Mouse (Mus musculus) CH12.LX (cell line): ENCODE results near the gene Sparc. TPM values are rescaled to one million over a fixed set of nuclear protein-coding genes. Genes with fewer than 3 reads are reported as not detected.

Source experiments
- DNase-seq: peaks from one replicate; pipeline ENCODE4 v3.0.0-alpha.2; 2013; ENCODE audit errors: extremely low read depth
- H3K27ac ChIP-seq: 2 replicates; pipeline ENCODE4 v1.5.1; 2012; ENCODE audit warnings: low read depth, mild to moderate bottlenecking, control low read depth, moderate library complexity; ENCODE audit not compliant: insufficient read depth
- H3K27me3 ChIP-seq: replicated peaks from 2 replicates; pipeline ENCODE3; 2012; ENCODE audit warnings: inconsistent platforms
- H3K36me3 ChIP-seq, 2 experiments: replicated peaks in 1 of 2; 2 replicates each; pipeline versions ENCODE3 to v1.6.1; 2012; ENCODE audit warnings: inconsistent platforms in 1 of 2, low read length in 1 of 2, mild to moderate bottlenecking in 1 of 2, mixed read lengths in 1 of 2, moderate library complexity in 1 of 2; ENCODE audit not compliant: control insufficient read depth in 1 of 2, insufficient read depth in 1 of 2
- H3K4me1 ChIP-seq, 2 experiments: 2 replicates each; pipeline ENCODE4 v1.6.1; 2012; ENCODE audit warnings: inconsistent platforms in 1 of 2, moderate library complexity in 1 of 2; ENCODE audit not compliant: insufficient read depth in 2 of 2, control insufficient read depth in 1 of 2
- H3K4me2 ChIP-seq: 2 replicates; pipeline ENCODE4 v1.6.1; 2012; ENCODE audit warnings: low read depth, mild to moderate bottlenecking, control low read depth; ENCODE audit not compliant: poor library complexity, insufficient read depth, severe bottlenecking
- H3K4me3 ChIP-seq, 3 experiments: fragments of 150-350 bp in 1 of 3; sonication (generic) in 1 of 3; replicated peaks in 1 of 3; 2 replicates each; pipeline versions ENCODE3 to v1.5.1; 2011 to 2012; ENCODE audit warnings: low read depth in 2 of 3, low read length in 2 of 3, mild to moderate bottlenecking in 2 of 3, moderate library complexity in 2 of 3, control low read depth in 1 of 3, improper control_type of control experiment in 1 of 3, inconsistent platforms in 1 of 3, mixed read lengths in 1 of 3; ENCODE audit not compliant: poor library complexity in 1 of 3
- H3K79me2 ChIP-seq: replicated peaks from 2 replicates; pipeline ENCODE4 v1.6.1; 2012; ENCODE audit warnings: mild to moderate bottlenecking, moderate library complexity; ENCODE audit not compliant: control insufficient read depth, poor library complexity, insufficient read depth, severe bottlenecking; ENCODE audit errors: extremely low read depth
- H3K9ac ChIP-seq: 2 replicates; pipeline ENCODE4 v1.6.1; 2012; ENCODE audit warnings: low read depth, mild to moderate bottlenecking, control low read depth, moderate library complexity; ENCODE audit not compliant: insufficient read depth
- H3K9me3 ChIP-seq: replicated peaks from 2 replicates; pipeline ENCODE3; 2012; ENCODE audit warnings: low read length, inconsistent platforms, mixed read lengths
- CTCF ChIP-seq, 2 experiments: IDR thresholded peaks in 1 of 2; conservative IDR thresholded peaks in 1 of 2; 2 replicates each; pipeline ENCODE4 v1.5.1; 2011 to 2012; ENCODE audit warnings: low read depth in 2 of 2, low read length in 2 of 2, improper control_type of control experiment in 1 of 2, inconsistent platforms in 1 of 2, mild to moderate bottlenecking in 1 of 2, moderate library complexity in 1 of 2
- E2F4 ChIP-seq: IDR thresholded peaks from 2 replicates; pipeline ENCODE4 v1.6.1; 2011; ENCODE audit warnings: low read depth, low read length, improper control_type of control experiment; ENCODE audit not compliant: insufficient replicate concordance
- ETS1 ChIP-seq: conservative IDR thresholded peaks from 2 replicates; pipeline ENCODE4 v1.6.1; 2012; ENCODE audit warnings: low read depth, mild to moderate bottlenecking, inconsistent platforms, low read length, improper control_type of control experiment, moderate library complexity
- GABPA ChIP-seq: IDR thresholded peaks from 2 replicates; pipeline ENCODE4 v1.6.1; 2012; ENCODE audit warnings: low read depth, low read length, improper control_type of control experiment, inconsistent platforms; ENCODE audit not compliant: insufficient replicate concordance
- IRF4 ChIP-seq: IDR thresholded peaks from 2 replicates; pipeline ENCODE4 v1.6.1; 2014; ENCODE audit warnings: low read depth, mild to moderate bottlenecking, inconsistent platforms, low read length, improper control_type of control experiment
- JUN ChIP-seq: IDR thresholded peaks from 2 replicates; pipeline ENCODE4 v1.6.1; 2011; ENCODE audit warnings: low read depth, mild to moderate bottlenecking, low read length, improper control_type of control experiment, moderate library complexity; ENCODE audit not compliant: insufficient read depth
- MAZ ChIP-seq: IDR thresholded peaks from 2 replicates; pipeline ENCODE4 v1.6.1; 2012; ENCODE audit warnings: low read depth, mild to moderate bottlenecking, inconsistent platforms, low read length, improper control_type of control experiment, moderate library complexity
- POLR2AphosphoS2 ChIP-seq: IDR thresholded peaks from 2 replicates; pipeline ENCODE4 v1.6.1; 2011; ENCODE audit warnings: low read depth, low read length, improper control_type of control experiment
- RAD21 ChIP-seq: IDR thresholded peaks from 2 replicates; pipeline ENCODE4 v1.6.1; 2011; ENCODE audit warnings: low read depth, mild to moderate bottlenecking, low read length, improper control_type of control experiment, moderate library complexity
- SMC3 ChIP-seq: IDR thresholded peaks from 2 replicates; pipeline ENCODE4 v1.6.1; 2011; ENCODE audit warnings: low read depth, low read length, improper control_type of control experiment
- USF2 ChIP-seq: conservative IDR thresholded peaks from 2 replicates; pipeline ENCODE4 v1.6.1; 2011; ENCODE audit warnings: low read depth, low read length, improper control_type of control experiment
- ZC3H11A ChIP-seq: IDR thresholded peaks from 2 replicates; pipeline ENCODE4 v1.6.1; 2012; ENCODE audit warnings: low read depth, mild to moderate bottlenecking, inconsistent platforms, low read length, improper control_type of control experiment
- ZKSCAN1 ChIP-seq: IDR thresholded peaks from 2 replicates; pipeline ENCODE4 v1.6.1; 2012; ENCODE audit warnings: low read depth, inconsistent platforms, low read length, improper control_type of control experiment, borderline replicate concordance
- ZMIZ1 ChIP-seq: IDR thresholded peaks from 2 replicates; pipeline ENCODE4 v1.6.1; 2012; ENCODE audit warnings: low read depth, mild to moderate bottlenecking, inconsistent platforms, low read length, improper control_type of control experiment
- dilution Hi-C: fragments of 300-500 bp; cut with MboI; formaldehyde crosslinking; loops from 2 replicates; pipeline ENCODE4 v1.14.3; 2020; ENCODE audit warnings: low sequenced_read_pairs; ENCODE audit not compliant: extremely low pct_unique_long_range_greater_than_20kb, extremely low pct_ligation_motif_present
- in situ Hi-C: fragments of 300-500 bp; cut with MboI; formaldehyde crosslinking; loops from 3 replicates; pipeline ENCODE4 v1.14.3; 2019; ENCODE audit warnings: low sequenced_read_pairs, low pct_ligation_motif_present, low pct_unique_long_range_greater_than_20kb, mixed read lengths
- polyA plus RNA-seq: library from polyadenylated mRNA; unstranded; fragments of >175 nt; gene quantifications from 2 replicates; pipeline ENCODE4 v1.2.1, GENCODE M21; 2012; ENCODE audit warnings: low read depth; ENCODE audit not compliant: insufficient read length
- total RNA-seq, 2 experiments: library from RNA; depleted of rRNA; stranded (reverse); fragments of 300-350 nt in 1 of 2; fragments of >200 nt in 1 of 2; gene quantifications; 2 replicates each; pipeline ENCODE4 v1.2.3; 2012 to 2014

The Sparc gene
- total and polyA plus RNA-seq, 3 experiments, result 0.13 to 0.57 TPM; not detected in 1

DNA sequence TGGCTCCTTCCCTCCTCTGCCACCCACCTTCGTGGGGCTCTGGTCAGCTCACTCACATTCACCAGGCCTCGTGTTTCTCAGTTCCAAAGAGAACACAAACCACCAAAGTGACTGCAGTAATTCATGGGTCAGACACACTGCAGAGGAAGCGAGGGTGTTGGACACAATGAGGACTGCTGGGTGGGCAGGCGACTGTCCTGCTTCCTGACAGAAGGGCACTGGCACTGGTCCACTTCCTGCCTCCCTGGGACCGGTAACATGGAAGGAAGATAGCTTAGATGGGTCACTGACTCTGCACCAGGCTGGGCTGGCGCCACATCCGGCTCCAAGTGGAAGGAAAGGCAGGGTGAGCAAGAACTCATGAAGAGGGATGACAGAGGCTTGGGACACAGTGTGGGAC is 26.5 kb upstream of the Sparc start:
- no peak overlapping the region for H3K27ac ChIP-seq
- peaks cover 0 to 18% of the 10 kb centered on the region in 2 experiments; a peak in 2 of 4 replicates for H3K4me1 ChIP-seq
- H3K79me2 ChIP-seq, result no peaks in the 10 kb centered on the region
- no peak overlapping the region for H3K4me3 ChIP-seq
- H3K36me3 ChIP-seq, result peaks cover 48 to 89% of the 10 kb centered on the region in 2 experiments
- no peaks in the 10 kb centered on the region for H3K27me3 ChIP-seq
- no peaks in the 10 kb centered on the region for H3K9me3 ChIP-seq
- TF ChIP-seq POLR2AphosphoS2 (no peak), ETS1 (no peak), IRF4 (no peak), JUN (no peak), ZC3H11A (no peak), ZKSCAN1 (no peak), GABPA (no peak), USF2 (no peak), MAZ (no peak), ZMIZ1 (no peak), CTCF (conservative IDR thresholded peaks at IDR 0.05 in 1 of 2, IDR thresholded peaks at IDR 0.05 in 1 of 2; ENCODE audit: low read depth in 2 of 2, low read length in 2 of 2) (no peak)
- DNase-seq, result no peak
- in situ Hi-C loops (loop anchor here (5.0 kb wide), 1 partner anchor 42 kb away; no protein-coding TSS in a partner anchor), dilution Hi-C loops (no loop called here)
- H3K4me2 ChIP-seq, result no peak overlapping the region
- H3K9ac ChIP-seq, result no peak overlapping the region

DNA sequence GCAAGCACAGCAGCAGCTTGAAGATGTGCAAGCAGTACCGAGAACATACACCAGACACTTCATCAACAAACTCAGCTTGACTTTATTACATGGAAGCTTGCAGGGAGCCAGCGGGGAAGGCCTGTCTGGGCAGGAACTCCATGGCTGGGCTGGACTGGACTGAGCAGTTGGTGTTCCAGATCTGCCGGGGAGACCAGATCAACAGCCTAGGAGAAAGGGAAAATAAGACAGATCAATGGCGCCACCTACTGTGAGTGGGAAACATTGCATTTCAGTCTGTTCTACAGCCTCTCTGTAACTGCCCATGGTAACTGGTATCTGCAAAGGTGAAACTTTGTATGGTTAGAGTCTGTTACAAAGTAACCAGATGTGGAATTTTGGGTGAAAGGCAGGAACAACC is 23.6 kb upstream of the Sparc start:
- Histone ChIP-seq H3K4me1 (no peaks in the 10 kb centered on the region), H3K79me2 (no peaks in the 10 kb centered on the region), H3K9me3 (no peaks in the 10 kb centered on the region), H3K4me2 (no peak overlapping the region), H3K36me3 (peaks cover 34 to 86% of the 10 kb centered on the region in 2 experiments), H3K9ac (no peak overlapping the region), H3K27ac (no peak overlapping the region), H3K27me3 (no peaks in the 10 kb centered on the region), H3K4me3 (no peak overlapping the region)
- dilution Hi-C loops (no loop called here), in situ Hi-C loops (loop anchor here (5.0 kb wide), 1 partner anchor 39 kb away; no protein-coding TSS in a partner anchor)
- DNase-seq, result peak; percentile 78
- TF ChIP-seq CTCF (conservative IDR thresholded peaks at IDR 0.05 in 1 of 2, IDR thresholded peaks at IDR 0.05 in 1 of 2; ENCODE audit: low read depth in 2 of 2, low read length in 2 of 2) (peak; percentile 95 to 96), E2F4 (no peak), SMC3 (peak; percentile 79), RAD21 (peak; percentile 95), ZC3H11A (peak; percentile 34; the same call in 1 of the 2 replicates)
